18 mouse cellular contexts compared by ENCODE assay signal in genomic region chr1:159678221-159678935, GRCm38 (mm10).
A peak's percentile ranks its signal among the peaks of the same experiment; 100 is the strongest.
DNase-seq lines count a peak whose midpoint lies in the region; ATAC-seq lines count a peak whose summit lies in the region.
"Had no signal": no experiment of that assay in that cellular context is flagged by ENCODE, and none has a peak within 500 bp of the region (broad histone marks: within the 10 kb centered on the region; RNA-seq: fewer than 3 reads in every experiment).

No protein-coding gene starts in this region.

- H3K4me3 ChIP-seq in heart, embryonic 11.5 days (ENCODE audit: low read depth, low read length), result no peak overlapping the region
- H3K4me3 ChIP-seq in hindbrain, embryonic 13.5 days, result no peak overlapping the region
- no peak overlapping the region for H3K4me3 ChIP-seq in limb, embryonic 10.5 days
- H3K4me3 ChIP-seq: embryonic facial prominence, embryonic 13.5 days; forebrain, embryonic 13.5 days; heart, embryonic 15.5 days; left cerebral cortex, adult 2 months; neural tube, embryonic 15.5 days; stomach, embryonic 15.5 days had no signal

- H3K36me3 ChIP-seq in heart, embryonic 11.5 days (ENCODE audit: control insufficient read depth, insufficient read depth, low read length), result no peaks in the 10 kb centered on the region
- no peaks in the 10 kb centered on the region for H3K36me3 ChIP-seq in hindbrain, embryonic 13.5 days
- no peaks in the 10 kb centered on the region for H3K36me3 ChIP-seq in limb, embryonic 10.5 days
- H3K36me3 ChIP-seq: embryonic facial prominence, embryonic 13.5 days; heart, embryonic 15.5 days; neural tube, embryonic 15.5 days; stomach, embryonic 15.5 days had no signal

- WGBS in heart, embryonic 11.5 days (ENCODE audit: insufficient replicate concordance), result 63% methylated on average over 10 of the region's 10 CpGs
- WGBS in hindbrain, embryonic 13.5 days, result 70% methylated on average over 10 of the region's 10 CpGs
- 78% methylated on average over 10 of the region's 10 CpGs for WGBS in limb, embryonic 10.5 days

- peak; percentile 94 for DNase-seq in heart, adult 11 months
- DNase-seq in NIH3T3 (ENCODE audit: low read depth), result peak; percentile 58
- peak; percentile 96 for DNase-seq in cerebellum, adult 9-10 months
- peak; percentile 29 to 42 for DNase-seq in heart, postnatal 10 days
- DNase-seq in ovary, adult 18-20 months (ENCODE audit: low spot score), result no peak
- no peak for DNase-seq in limb, embryonic 10.5 days (ENCODE audit: low spot score)
- DNase-seq: kidney, adult 9 months; right cerebral cortex, postnatal 14 days; thymus, postnatal 4 days had no signal

- H3K9ac ChIP-seq in heart, embryonic 11.5 days (ENCODE audit: low read depth, low read length), result no peak overlapping the region
- H3K9ac ChIP-seq in hindbrain, embryonic 13.5 days, result no peak overlapping the region
- H3K9ac ChIP-seq: embryonic facial prominence, embryonic 13.5 days; forebrain, embryonic 13.5 days; heart, embryonic 15.5 days; neural tube, embryonic 15.5 days; stomach, embryonic 15.5 days had no signal

- H3K4me1 ChIP-seq in heart, embryonic 11.5 days (ENCODE audit: control insufficient read depth, insufficient read depth, low read length), result no peaks in the 10 kb centered on the region
- peaks cover 22% of the 10 kb centered on the region for H3K4me1 ChIP-seq in hindbrain, embryonic 13.5 days (replicated peaks)
- no peaks in the 10 kb centered on the region for H3K4me1 ChIP-seq in limb, embryonic 10.5 days
- H3K4me1 ChIP-seq: stomach, embryonic 15.5 days had no signal

- no peak overlapping the region for H3K4me2 ChIP-seq in heart, embryonic 11.5 days
- no peak overlapping the region for H3K4me2 ChIP-seq in hindbrain, embryonic 13.5 days
- H3K4me2 ChIP-seq: embryonic facial prominence, embryonic 13.5 days; forebrain, embryonic 13.5 days; heart, embryonic 15.5 days; neural tube, embryonic 15.5 days; stomach, embryonic 15.5 days had no signal

- ATAC-seq in heart, embryonic 11.5 days (replicated peaks; ENCODE audit: insufficient number of reproducible peaks, low FRiP score, low TSS enrichment), result no peak
- ATAC-seq in hindbrain, embryonic 13.5 days (ENCODE audit: low FRiP score), result no peak
- ATAC-seq: forebrain, embryonic 13.5 days; hindbrain, postnatal 0 days had no signal

- H3K27ac ChIP-seq in heart, embryonic 11.5 days (ENCODE audit: low read depth, low read length), result no peak overlapping the region
- no peak overlapping the region for H3K27ac ChIP-seq in hindbrain, embryonic 13.5 days
- no peak overlapping the region for H3K27ac ChIP-seq in limb, embryonic 10.5 days
- H3K27ac ChIP-seq: embryonic facial prominence, embryonic 13.5 days; forebrain, embryonic 13.5 days; heart, embryonic 15.5 days; hindbrain, postnatal 0 days; left cerebral cortex, adult 2 months; neural tube, embryonic 15.5 days; stomach, embryonic 15.5 days had no signal

- no peaks in the 10 kb centered on the region for H3K9me3 ChIP-seq in heart, embryonic 11.5 days (replicated peaks; ENCODE audit: control insufficient read depth, low read length)
- no peaks in the 10 kb centered on the region for H3K9me3 ChIP-seq in hindbrain, embryonic 13.5 days
- no peaks in the 10 kb centered on the region for H3K9me3 ChIP-seq in limb, embryonic 10.5 days (replicated peaks)
- H3K9me3 ChIP-seq: embryonic facial prominence, embryonic 13.5 days; forebrain, embryonic 13.5 days; heart, embryonic 15.5 days; neural tube, embryonic 15.5 days; stomach, embryonic 15.5 days had no signal

- H3K27me3 ChIP-seq in heart, embryonic 11.5 days (ENCODE audit: control insufficient read depth, insufficient read depth, low read length), result no peaks in the 10 kb centered on the region
- no peaks in the 10 kb centered on the region for H3K27me3 ChIP-seq in hindbrain, embryonic 13.5 days
- no peaks in the 10 kb centered on the region for H3K27me3 ChIP-seq in limb, embryonic 10.5 days (ENCODE audit: low read depth, poor library complexity, severe bottlenecking)
- H3K27me3 ChIP-seq: embryonic facial prominence, embryonic 13.5 days; forebrain, embryonic 13.5 days; heart, embryonic 15.5 days; neural tube, embryonic 15.5 days; stomach, embryonic 15.5 days had no signal

- intact Hi-C loops in heart, postnatal 10 days (cut with DNase I), result no loop called here

Comparison
In these comparisons a context has a peak if more than half of its experiments do, and no peak if none do; other contexts are left out.
1. DNase-seq: peak in heart, adult 11 months (single experiment), NIH3T3 (single experiment), cerebellum, adult 9-10 months (single experiment) and heart, postnatal 10 days (2 of 2); none in ovary, adult 18-20 months (single experiment) and limb, embryonic 10.5 days (single experiment).